Mouse (Mus musculus) right cerebral cortex, postnatal 25 days (tissue): Measurements from ENCODE around the gene Khsrp.
A peak's percentile ranks its signal among the peaks of the same experiment; 100 is the strongest.
"Not testable (repeated sequence)": the region's sequence is repeated elsewhere in the genome, so short reads cannot be mapped to it uniquely, and the experiment has no call there.

Source experiments
- DNase-seq: peaks from one replicate; pipeline ENCODE4 v3.0.0; 2022

The Khsrp gene

DNA sequence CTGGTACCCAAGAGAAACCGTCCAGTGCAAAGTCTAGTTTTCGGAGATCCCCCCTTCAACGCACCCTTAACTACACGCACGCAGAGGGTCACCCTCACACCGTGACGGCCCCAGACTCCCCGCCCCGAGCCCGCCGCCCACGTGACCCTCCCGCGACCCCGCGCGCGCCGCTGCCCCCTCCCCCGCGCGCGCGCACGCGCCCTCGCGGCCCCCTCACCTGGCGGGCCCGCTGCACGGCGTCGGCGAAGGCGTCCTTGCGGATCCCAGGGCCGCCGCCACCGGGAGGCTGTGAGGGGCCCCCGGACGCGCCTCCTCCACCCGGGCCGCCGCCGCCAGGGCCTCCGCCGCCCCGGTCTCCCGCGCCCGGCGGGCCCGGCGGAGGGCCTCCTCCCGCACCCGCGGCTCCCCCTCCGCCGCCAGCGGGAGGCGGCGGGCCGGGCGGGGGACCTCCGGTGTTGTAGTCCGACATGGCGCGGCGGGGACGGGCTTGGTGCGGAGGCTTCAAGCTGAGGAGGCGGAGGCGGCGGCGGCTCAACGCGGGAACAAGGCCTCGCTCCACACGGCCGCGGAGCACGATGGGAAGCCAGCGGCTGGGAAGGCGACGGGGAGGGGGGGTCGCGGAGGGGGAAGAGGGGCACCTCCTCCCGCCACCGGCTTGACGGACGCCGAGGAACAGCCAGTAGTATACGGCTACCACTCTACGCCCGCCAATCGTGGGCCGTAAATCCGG, at the start of gene Khsrp:
Gene Khsrp (minus strand): TSS at position 592 of the 730 bp plus-strand sequence.
- no peak for DNase-seq

- no peak for DNase-seq
These were observed 48.6 kb upstream of the Khsrp start for GRCm38 (mm10) chr17:57079919-57080318.

GRCm38 (mm10) chr17:57078336-57078735, 47.0 kb upstream of the Khsrp start, which contains the start of gene Dennd1c:
Gene Dennd1c, minus strand, starts transcription at chr17:57078514.
- no peak for DNase-seq

- no peak for DNase-seq
These were observed 45.6 kb upstream of the Khsrp start for GRCm38 (mm10) chr17:57076916-57077315.

DNA sequence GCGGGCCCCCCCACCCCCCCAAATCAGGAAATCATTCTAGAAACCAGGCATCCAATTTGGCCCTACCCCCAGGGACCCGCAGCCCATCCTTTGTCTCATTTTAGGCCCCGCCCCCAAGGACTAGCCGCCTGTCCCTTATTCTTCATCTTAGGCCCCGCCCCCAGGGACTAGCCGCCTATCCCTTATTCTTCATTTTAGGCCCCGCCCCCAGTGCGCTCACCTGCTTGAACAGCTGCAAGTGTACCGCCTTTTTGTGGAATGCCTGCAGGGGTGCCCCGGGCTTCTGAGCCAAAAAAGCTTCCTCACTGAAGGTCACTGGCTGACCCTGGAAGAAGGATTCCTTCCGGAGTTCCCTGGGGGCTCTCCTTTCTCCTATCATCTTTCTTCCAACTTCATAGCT, 39.4 kb upstream of the Khsrp start:
- no peak for DNase-seq

GRCm38 (mm10) chr17:57070272-57070671, 39.0 kb upstream of the Khsrp start:
- DNase-seq: no peak

- DNase-seq: no peak
These were observed 35.6 kb upstream of the Khsrp start for GRCm38 (mm10) chr17:57066908-57067307.

- DNase-seq: no peak
These were observed 31.7 kb upstream of the Khsrp start for GRCm38 (mm10) chr17:57063031-57063430.

DNA sequence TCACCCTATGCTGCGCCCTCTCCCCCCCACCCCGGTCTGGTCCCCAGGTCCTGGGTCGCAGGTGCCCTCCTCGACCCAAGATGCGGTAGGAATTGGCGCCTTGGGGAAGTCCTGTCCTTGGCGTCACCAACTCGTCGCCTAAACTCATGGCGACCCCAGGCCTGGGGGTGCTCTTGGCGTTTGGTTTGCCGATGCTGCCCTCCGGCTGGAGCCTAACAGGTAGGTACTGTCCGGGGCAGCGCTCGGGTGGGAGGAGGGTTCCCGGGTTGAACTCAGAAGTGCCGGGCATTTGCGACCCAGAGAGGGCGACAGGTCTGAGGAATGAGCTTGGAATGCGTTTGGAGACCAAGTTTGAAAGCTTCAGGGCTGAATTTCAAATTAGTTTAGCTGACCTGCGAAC, 31.2 kb upstream of the Khsrp start:
- no peak for DNase-seq

DNA sequence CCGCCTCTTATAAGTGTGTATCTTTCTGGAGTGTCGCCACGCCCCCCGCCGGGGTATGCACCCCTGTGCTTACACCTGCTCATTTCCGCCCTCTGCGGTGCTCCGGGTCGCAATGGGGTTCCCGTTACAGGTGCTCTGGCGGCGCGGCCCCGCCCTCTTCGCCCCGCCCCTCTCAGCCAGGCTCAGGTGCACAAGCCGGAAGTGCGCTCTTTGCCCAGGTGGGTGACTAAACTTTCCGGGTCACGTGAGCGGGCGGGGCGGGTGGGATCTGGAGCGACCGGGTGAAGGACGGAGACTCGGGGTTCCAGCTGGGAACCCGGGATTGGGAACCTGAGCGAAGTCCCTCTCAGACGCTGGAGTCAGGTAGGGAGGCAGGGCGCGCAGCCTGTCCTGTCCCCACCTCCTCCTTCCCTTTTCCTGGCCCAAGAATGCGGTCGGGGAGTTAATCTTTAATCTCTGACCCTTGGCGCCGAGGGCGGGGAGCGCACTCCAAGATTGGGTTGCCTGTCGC, 30.7 kb upstream of the Khsrp start:
- no peak for DNase-seq

- no peak for DNase-seq
These were observed 29.7 kb upstream of the Khsrp start for GRCm38 (mm10) chr17:57061069-57061468.

DNA sequence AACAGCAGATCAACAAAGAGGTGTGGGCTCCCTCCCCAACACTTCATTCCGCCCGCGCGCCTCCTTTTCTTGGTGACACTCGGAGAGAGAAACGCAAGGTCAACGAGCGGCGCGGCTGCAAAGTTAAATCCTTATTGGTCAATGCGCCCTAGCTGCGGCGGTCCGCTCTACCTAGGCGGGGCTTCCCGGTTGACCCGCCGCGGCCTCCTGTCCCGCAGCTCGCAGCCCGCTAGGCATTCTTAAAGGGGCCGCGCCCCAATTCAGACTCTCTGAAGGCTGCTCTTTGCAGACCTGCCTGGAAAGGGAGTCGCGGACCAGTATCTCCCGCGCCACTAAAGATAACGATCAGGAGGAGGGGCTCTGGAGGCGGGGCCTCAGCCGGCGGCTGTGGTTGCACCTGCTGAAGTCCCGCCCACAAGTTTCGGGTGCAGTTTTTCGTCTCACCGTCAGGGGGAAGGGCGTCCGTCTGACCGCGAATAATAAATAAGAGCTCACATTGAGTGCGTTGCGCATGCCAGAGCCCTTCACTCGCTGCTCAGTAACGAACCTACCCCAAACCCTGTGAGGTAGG, 29.0 kb upstream of the Khsrp start:
- peak; percentile 97 for DNase-seq

- DNase-seq: peak; percentile 77
These were observed 28.2 kb upstream of the Khsrp start, which contains the start of gene Slc25a23 for GRCm38 (mm10) chr17:57059486-57059977. Gene Slc25a23, minus strand, starts transcription at chr17:57059863.

GRCm38 (mm10) chr17:57058891-57059485, 27.7 kb upstream of the Khsrp start, which contains the start of gene Crb3:
Gene Crb3, plus strand, starts transcription at chr17:57059105.
- DNase-seq: no peak

DNA sequence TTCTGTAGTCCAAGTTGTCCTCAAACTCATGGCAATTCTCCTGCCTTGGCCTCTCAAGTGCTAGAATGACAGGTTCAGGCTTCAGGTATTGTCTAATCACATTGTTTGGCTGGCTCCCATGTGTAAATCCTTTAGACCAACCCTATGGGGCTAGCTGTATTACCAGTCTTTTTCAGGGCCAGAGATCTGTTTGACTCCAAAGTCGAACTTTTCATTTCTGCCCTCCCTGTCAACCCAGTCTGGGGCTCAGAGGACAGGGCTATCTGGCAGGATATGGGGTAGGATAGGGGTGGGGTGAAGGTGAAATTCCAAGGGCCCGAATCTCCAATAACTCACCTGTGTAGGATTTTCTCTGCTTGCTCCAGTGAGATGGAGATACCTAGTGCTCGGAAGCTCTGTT, 24.9 kb upstream of the Khsrp start:
- DNase-seq: no peak

GRCm38 (mm10) chr17:57051679-57052078, 20.4 kb upstream of the Khsrp start:
- DNase-seq: not testable (repeated sequence)

GRCm38 (mm10) chr17:57048816-57049215, 17.5 kb upstream of the Khsrp start:
- no peak for DNase-seq

- DNase-seq: no peak
These were observed 16.1 kb upstream of the Khsrp start for GRCm38 (mm10) chr17:57047406-57047805.

DNA sequence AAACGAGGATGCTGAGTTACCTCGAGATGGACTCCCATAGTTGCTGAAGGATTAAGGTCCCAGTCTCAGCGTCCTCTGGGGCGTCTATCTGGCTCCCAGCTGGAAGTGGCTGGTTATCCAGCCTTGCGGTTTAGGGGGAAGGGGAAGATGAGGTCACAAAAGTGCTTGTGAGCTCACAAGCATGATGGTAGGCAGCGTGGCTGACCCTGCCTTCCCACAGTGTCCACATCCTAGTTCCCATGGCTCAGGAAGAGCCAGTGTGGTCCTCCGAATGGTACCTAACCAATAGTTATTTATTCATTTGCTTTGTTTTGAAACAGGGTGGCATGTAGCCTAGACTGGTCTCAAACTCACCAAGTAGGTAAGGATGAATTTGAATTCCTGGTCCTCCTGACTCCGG, 10.2 kb upstream of the Khsrp start, which contains the start of gene Slc25a41:
Gene Slc25a41 (minus strand): TSS at position 101 of the 400 bp plus-strand sequence.
- DNase-seq: no peak

DNA sequence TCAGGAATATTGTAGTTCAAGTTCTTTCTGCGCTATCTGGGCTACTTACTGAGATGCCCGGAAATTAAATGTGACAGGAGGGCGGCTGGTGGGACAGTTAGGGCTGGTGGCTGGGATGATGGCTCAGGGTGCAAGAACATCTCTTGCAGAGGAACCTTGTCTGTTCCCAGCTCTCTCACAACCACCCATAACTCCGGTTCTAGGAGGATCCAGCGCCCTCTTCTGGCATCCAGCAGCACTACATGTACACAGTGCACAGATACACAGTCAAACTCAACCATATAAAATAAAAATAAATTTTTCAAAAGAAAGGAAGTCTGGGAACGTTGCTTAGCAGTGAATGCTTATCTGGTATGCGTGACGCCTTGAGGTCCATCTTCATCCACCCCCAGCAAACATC, 7.7 kb upstream of the Khsrp start:
- DNase-seq: no peak

GRCm38 (mm10) chr17:57032854-57033253, 1.5 kb upstream of the Khsrp start:
- DNase-seq: no peak

GRCm38 (mm10) chr17:57031661-57032420, 519 bp upstream of the Khsrp start:
- peak; percentile 100 for DNase-seq

DNA sequence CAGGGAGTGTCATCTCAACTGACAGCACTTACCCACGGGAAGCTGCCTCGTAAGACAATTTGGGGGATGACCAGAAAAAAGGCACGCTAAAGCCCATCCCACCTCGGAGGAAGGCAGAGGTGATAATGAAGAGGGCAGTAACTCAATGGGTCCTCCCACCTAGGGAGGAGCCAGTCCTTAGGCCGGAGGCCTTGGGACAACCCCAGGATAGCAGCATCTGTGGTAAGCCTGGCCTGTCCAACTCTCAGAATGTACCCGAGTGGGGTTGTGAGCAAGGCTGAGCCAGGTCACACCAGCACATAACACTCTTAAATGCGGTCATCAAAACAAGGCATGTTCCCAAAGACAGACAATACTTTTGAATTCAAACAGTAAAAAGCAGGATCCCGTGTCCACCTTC, 1.6 kb downstream of the Khsrp start:
- no peak for DNase-seq
